Mouse (Mus musculus): ENCODE results near the gene Adal. TPM values are rescaled to one million over a fixed set of nuclear protein-coding genes. Genes with fewer than 3 reads are reported as not detected.

The Adal gene
- polyA plus RNA-seq, 1 experiment from 2014 or later: 14.6 TPM

DNA sequence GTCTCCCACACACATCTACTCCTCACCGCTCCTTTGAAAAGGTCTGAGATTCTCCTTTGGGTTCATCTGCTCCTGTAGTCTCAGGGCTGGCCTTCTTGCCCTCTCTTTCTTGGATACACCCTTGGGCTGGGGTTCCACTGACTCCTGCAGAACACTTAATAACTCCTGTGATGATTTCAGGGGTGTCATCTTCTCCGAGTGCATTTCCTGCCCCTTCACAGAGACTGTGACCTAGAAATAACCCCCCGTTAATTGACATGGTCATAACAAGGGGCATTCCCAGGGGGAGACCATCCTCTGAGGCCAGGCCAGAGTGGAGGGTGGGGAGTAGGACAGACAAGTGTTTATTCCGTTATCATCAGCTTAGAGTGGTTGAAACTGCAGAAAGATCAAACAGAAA lies 28.9 kb downstream of the Adal start:
- H3K9ac ChIP-seq (ENCODE audit: low read depth, low read length): peak overlapping the region; percentile 93; the same call in 1 of the 2 replicates
- H3K9me3 ChIP-seq (replicated peaks; ENCODE audit: control insufficient read depth, low read length): no peaks in the 10 kb centered on the region
- 46% methylated on average over 4 of the region's 4 CpGs for WGBS (ENCODE audit: insufficient replicate concordance)

DNA sequence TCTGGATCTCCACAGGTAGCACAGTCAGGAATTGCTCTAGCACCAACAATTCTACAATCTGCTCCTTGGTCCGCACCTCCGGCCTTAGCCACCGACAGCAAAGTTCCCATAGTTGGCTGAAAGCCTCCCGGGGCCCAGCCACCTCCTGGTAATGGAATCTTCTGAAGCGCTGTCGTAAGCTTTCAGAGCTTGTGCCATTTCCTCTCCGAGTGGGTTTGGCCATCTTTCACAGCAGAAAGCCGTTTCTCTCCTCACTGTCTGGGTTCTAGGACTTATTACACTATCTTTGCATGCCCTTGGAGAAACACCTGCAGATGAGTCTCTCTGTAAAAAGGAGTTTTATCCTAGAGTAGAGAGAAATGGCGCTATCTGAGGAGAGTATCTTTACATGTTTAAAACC lies 29.7 kb downstream of the Adal start:
- H3K27ac ChIP-seq (ENCODE audit: low read depth, low read length): peak overlapping the region; percentile 76; the same call in 1 of the 2 replicates
- H3K27me3 ChIP-seq (ENCODE audit: control insufficient read depth, insufficient read depth, low read length): no peaks in the 10 kb centered on the region
- H3K36me3 ChIP-seq (ENCODE audit: control insufficient read depth, insufficient read depth, low read length): no peaks in the 10 kb centered on the region; the same call in 1 of the 2 replicates
- H3K4me2 ChIP-seq: peak overlapping the region; percentile 96
- ATAC-seq (replicated peaks; ENCODE audit: insufficient number of reproducible peaks, low FRiP score, low TSS enrichment): no peak
- peak overlapping the region; percentile 93 for H3K9ac ChIP-seq (ENCODE audit: low read depth, low read length)
- WGBS (ENCODE audit: insufficient replicate concordance): 8% methylated on average over 9 of the region's 9 CpGs
- H3K4me3 ChIP-seq (ENCODE audit: low read depth, low read length): peak overlapping the region; percentile 97
- H3K9me3 ChIP-seq (replicated peaks; ENCODE audit: control insufficient read depth, low read length): no peaks in the 10 kb centered on the region
- H3K4me1 ChIP-seq (ENCODE audit: control insufficient read depth, insufficient read depth, low read length): peaks cover 15% of the 10 kb centered on the region

More for the DNA sequence above, 28.9 kb downstream of the Adal start:
- ATAC-seq (replicated peaks; ENCODE audit: insufficient number of reproducible peaks, low FRiP score, low TSS enrichment): no peak
- Histone ChIP-seq H3K4me1 (ENCODE audit: control insufficient read depth, insufficient read depth, low read length) (peaks cover 15% of the 10 kb centered on the region), H3K27me3 (ENCODE audit: control insufficient read depth, insufficient read depth, low read length) (no peaks in the 10 kb centered on the region), H3K36me3 (ENCODE audit: control insufficient read depth, insufficient read depth, low read length) (no peaks in the 10 kb centered on the region; the same call in 1 of the 2 replicates), H3K27ac (ENCODE audit: low read depth, low read length) (no peak overlapping the region), H3K4me3 (ENCODE audit: low read depth, low read length) (peak overlapping the region; percentile 97), H3K4me2 (peak overlapping the region; percentile 96)

DNA sequence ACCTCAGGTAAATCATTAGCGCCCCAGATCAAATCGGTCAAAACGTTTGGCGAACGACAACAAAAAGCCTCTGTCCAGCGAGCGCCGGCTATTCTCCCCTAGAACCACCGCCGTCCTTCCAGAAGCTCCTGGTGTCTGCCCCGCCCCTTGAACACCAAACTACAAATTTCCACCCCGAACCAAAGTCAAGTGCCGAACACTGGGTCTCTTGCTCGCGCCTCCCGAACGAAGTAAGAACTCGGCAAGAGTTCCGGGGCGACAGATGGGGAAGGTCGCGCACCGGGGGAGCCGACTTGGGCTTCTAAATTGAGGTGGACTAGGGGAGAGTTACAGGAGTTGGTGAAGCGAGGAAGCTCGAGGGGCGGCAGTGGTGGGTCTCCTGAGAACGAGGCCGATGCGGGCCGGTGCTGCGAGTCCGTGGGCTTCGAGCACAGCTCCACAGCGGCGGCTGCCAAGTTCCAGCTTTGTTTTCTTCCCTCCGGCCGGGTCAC lies 30.3 kb downstream of the Adal start, which contains the start of gene Tubgcp4:
Gene Tubgcp4, plus strand, starts transcription at position 174 of the 491 bp plus-strand sequence.
- under 1% methylated on average over 33 of the region's 38 CpGs for WGBS (ENCODE audit: insufficient replicate concordance)

DNA sequence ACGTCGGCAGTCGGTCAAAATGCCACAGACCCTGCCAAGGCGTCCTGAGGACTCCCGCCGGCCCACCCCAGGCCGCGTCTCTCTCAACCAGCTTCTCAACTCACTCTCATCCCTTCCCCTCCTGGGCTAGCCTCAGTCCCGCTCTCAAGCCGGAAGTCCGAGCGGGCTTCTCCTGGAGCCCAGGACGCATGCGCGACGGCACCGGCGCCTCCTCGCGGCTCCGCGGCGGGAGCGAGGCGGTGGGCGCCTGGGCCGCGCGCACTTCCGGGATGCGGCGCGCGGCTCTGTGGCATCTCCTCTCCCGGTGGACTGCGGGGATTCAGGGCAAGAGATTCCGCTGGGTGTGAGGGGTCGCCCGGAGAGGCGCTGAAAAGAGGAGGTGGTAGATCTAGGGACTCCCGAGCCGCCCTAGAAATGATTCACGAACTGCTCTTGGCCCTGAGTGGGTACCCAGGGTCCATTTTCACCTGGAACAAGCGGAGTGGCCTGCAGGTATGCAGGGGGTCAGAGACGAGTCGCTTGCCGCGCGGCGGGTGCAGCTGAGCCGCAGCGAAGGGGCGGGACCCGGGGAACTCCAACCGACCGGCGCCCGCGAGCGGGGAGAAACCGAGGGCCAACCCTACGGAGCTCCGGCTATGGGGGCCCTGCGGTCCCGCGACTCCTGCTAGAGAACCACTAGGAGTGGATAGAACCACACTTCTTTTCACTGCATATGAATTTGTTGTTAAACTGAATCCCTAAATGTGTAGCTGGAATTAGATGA lies 30.9 kb downstream of the Adal start, which contains the start of gene Zscan29:
Gene Zscan29, minus strand, starts transcription at position 146 of the 763 bp plus-strand sequence.
- H3K9ac ChIP-seq (ENCODE audit: low read depth, low read length): peak within 1 kb of the TSS; percentile 93
- peaks cover 15% of the 10 kb centered on the region for H3K4me1 ChIP-seq (ENCODE audit: control insufficient read depth, insufficient read depth, low read length)
- H3K4me3 ChIP-seq (ENCODE audit: low read depth, low read length): peak within 1 kb of the TSS; percentile 97
- peak; percentile 96 for ATAC-seq (replicated peaks; ENCODE audit: insufficient number of reproducible peaks, low FRiP score, low TSS enrichment)
- H3K27me3 ChIP-seq (ENCODE audit: control insufficient read depth, insufficient read depth, low read length): no peaks in the 10 kb centered on the region
- no peaks in the 10 kb centered on the region for H3K9me3 ChIP-seq (replicated peaks; ENCODE audit: control insufficient read depth, low read length)
- WGBS (ENCODE audit: insufficient replicate concordance): under 1% methylated on average over 63 of the region's 66 CpGs
- H3K36me3 ChIP-seq (ENCODE audit: control insufficient read depth, insufficient read depth, low read length): no peaks in the 10 kb centered on the region; the same call in 1 of the 2 replicates
- peak within 1 kb of the TSS; percentile 96 for H3K4me2 ChIP-seq
- peak within 1 kb of the TSS; percentile 76 for H3K27ac ChIP-seq (ENCODE audit: low read depth, low read length)

More for the DNA sequence above, 30.3 kb downstream of the Adal start, which contains the start of gene Tubgcp4:
- Histone ChIP-seq H3K4me3 (ENCODE audit: low read depth, low read length) (peak within 1 kb of the TSS; percentile 97), H3K9ac (ENCODE audit: low read depth, low read length) (peak within 1 kb of the TSS; percentile 93), H3K36me3 (ENCODE audit: control insufficient read depth, insufficient read depth, low read length) (no peaks in the 10 kb centered on the region; the same call in 1 of the 2 replicates), H3K27ac (ENCODE audit: low read depth, low read length) (peak within 1 kb of the TSS; percentile 76), H3K27me3 (ENCODE audit: control insufficient read depth, insufficient read depth, low read length) (no peaks in the 10 kb centered on the region), H3K4me2 (peak within 1 kb of the TSS; percentile 96), H3K4me1 (ENCODE audit: control insufficient read depth, insufficient read depth, low read length) (peaks cover 15% of the 10 kb centered on the region), H3K9me3 (replicated peaks; ENCODE audit: control insufficient read depth, low read length) (no peaks in the 10 kb centered on the region)
- ATAC-seq (replicated peaks; ENCODE audit: insufficient number of reproducible peaks, low FRiP score, low TSS enrichment): peak; percentile 28

DNA sequence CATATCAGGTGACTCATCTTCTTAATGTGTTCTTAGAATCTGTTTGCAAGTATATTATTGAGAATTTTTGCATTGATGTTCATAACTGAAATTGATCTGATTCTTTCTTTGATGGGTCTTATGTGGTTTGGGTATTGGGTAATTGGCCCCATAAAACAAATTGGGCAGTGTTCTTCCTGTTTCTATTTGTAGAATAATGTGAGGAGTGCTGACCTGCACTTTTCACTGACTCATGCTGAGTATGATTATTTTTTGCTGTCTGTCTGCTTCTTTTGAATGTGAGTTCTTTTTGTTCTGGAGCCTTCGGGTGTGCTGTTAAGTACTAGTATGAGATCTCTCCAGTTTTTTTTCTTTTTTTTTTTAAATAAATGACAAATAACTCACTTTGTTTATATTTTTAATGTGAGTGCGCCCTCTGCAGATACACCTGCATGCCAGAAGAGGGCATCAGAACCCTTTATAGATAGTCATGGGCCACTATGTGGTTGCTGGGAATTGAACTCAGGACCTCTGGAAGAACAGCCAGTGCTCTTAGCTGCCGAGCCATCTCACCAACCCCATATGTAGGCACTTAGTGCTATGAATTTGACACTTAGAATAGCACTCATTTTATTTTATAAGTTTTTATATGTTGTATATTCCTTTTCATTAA lies 38.7 kb downstream of the Adal start:
- Histone ChIP-seq H3K4me3 (ENCODE audit: low read depth, low read length) (no peak overlapping the region), H3K9ac (ENCODE audit: low read depth, low read length) (no peak overlapping the region), H3K27ac (ENCODE audit: low read depth, low read length) (no peak overlapping the region), H3K27me3 (ENCODE audit: control insufficient read depth, insufficient read depth, low read length) (no peaks in the 10 kb centered on the region), H3K4me1 (ENCODE audit: control insufficient read depth, insufficient read depth, low read length) (no peaks in the 10 kb centered on the region), H3K36me3 (ENCODE audit: control insufficient read depth, insufficient read depth, low read length) (peaks cover 24% of the 10 kb centered on the region), H3K4me2 (no peak overlapping the region), H3K9me3 (replicated peaks; ENCODE audit: control insufficient read depth, low read length) (no peaks in the 10 kb centered on the region)
- WGBS (ENCODE audit: insufficient replicate concordance): 96% methylated on average over 3 of the region's 3 CpGs
- ATAC-seq (replicated peaks; ENCODE audit: insufficient number of reproducible peaks, low FRiP score, low TSS enrichment): no peak

DNA sequence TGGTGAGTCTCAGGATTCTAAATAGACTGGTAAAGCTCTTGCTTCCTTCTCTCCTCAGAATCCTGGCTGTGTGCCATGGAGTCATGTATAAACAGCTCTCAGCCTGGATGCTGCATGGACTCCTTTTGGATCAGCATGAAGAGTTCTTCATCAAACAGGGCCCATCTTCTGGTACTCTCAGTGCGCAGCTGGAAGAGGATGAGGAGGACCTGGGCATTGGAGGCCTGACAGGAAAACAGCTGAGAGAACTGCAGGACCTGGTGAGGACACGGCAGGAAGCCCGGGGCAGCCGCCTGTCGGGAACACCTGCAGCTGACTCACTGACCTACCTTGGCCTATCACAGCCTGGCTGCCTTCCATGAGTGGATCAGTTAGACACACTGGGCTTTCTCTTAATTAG lies 43.2 kb downstream of the Adal start:
- H3K36me3 ChIP-seq (ENCODE audit: control insufficient read depth, insufficient read depth, low read length): peaks cover 27% of the 10 kb centered on the region
- H3K4me2 ChIP-seq: no peak overlapping the region
- no peak overlapping the region for H3K9ac ChIP-seq (ENCODE audit: low read depth, low read length)
- no peaks in the 10 kb centered on the region for H3K4me1 ChIP-seq (ENCODE audit: control insufficient read depth, insufficient read depth, low read length)
- no peak for ATAC-seq (replicated peaks; ENCODE audit: insufficient number of reproducible peaks, low FRiP score, low TSS enrichment)
- no peak overlapping the region for H3K4me3 ChIP-seq (ENCODE audit: low read depth, low read length)
- 88% methylated on average over 5 of the region's 5 CpGs for WGBS (ENCODE audit: insufficient replicate concordance)
- H3K27ac ChIP-seq (ENCODE audit: low read depth, low read length): no peak overlapping the region
- H3K9me3 ChIP-seq (replicated peaks; ENCODE audit: control insufficient read depth, low read length): no peaks in the 10 kb centered on the region
- no peaks in the 10 kb centered on the region for H3K27me3 ChIP-seq (ENCODE audit: control insufficient read depth, insufficient read depth, low read length)

DNA sequence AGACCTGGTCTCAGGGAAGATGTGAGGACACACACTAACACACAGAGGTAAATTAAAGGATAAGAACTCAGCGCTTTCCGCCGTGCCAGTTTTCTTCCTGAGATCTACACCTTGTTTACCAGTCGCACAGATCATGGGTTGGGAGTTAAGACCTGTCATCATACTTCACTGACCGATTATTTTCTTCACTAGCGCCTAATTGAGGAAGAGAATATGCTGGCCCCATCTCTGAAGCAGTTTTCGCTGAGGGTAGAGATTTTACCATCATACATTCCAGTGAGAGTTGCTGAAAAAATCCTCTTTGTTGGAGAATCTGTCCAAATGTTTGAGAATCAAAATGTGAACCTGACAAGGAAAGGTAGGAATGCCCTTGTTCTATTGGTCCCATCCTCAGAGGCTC lies 43.9 kb downstream of the Adal start:
- H3K9me3 ChIP-seq (replicated peaks; ENCODE audit: control insufficient read depth, low read length): no peaks in the 10 kb centered on the region
- H3K27me3 ChIP-seq (ENCODE audit: control insufficient read depth, insufficient read depth, low read length): no peaks in the 10 kb centered on the region
- no peak overlapping the region for H3K27ac ChIP-seq (ENCODE audit: low read depth, low read length)
- H3K9ac ChIP-seq (ENCODE audit: low read depth, low read length): no peak overlapping the region
- no peak for ATAC-seq (replicated peaks; ENCODE audit: insufficient number of reproducible peaks, low FRiP score, low TSS enrichment)
- H3K4me2 ChIP-seq: no peak overlapping the region
- H3K36me3 ChIP-seq (ENCODE audit: control insufficient read depth, insufficient read depth, low read length): peaks cover 20% of the 10 kb centered on the region
- H3K4me1 ChIP-seq (ENCODE audit: control insufficient read depth, insufficient read depth, low read length): no peaks in the 10 kb centered on the region
- WGBS (ENCODE audit: insufficient replicate concordance): 93% methylated on average over 7 of the region's 7 CpGs
- no peak overlapping the region for H3K4me3 ChIP-seq (ENCODE audit: low read depth, low read length)

DNA sequence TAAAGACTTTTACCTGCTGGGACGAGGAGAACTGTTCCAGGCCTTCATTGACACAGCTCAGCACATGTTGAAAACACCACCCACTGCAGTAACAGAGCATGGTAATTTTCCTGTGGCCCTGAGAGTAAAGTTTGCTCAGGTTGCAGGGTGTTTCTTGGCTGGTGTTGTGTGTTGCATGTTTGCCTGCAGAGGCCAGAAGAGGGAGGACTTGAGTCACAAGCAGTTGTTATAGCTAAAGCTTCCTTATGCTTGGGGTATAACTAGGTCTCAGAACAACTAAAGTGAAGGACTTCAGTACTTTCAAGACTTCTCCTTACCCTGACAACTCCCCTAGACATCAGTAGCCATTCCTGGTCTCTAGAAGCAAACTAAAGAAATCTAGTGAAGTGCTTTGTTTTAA lies 48.3 kb downstream of the Adal start:
- ATAC-seq (replicated peaks; ENCODE audit: insufficient number of reproducible peaks, low FRiP score, low TSS enrichment): no peak
- H3K36me3 ChIP-seq (ENCODE audit: control insufficient read depth, insufficient read depth, low read length): peaks cover 35% of the 10 kb centered on the region
- no peaks in the 10 kb centered on the region for H3K27me3 ChIP-seq (ENCODE audit: control insufficient read depth, insufficient read depth, low read length)
- H3K27ac ChIP-seq (ENCODE audit: low read depth, low read length): no peak overlapping the region
- H3K9ac ChIP-seq (ENCODE audit: low read depth, low read length): no peak overlapping the region
- WGBS (ENCODE audit: insufficient replicate concordance): 66% methylated on average over 1 of the region's 1 CpGs
- H3K4me3 ChIP-seq (ENCODE audit: low read depth, low read length): no peak overlapping the region
- H3K9me3 ChIP-seq (replicated peaks; ENCODE audit: control insufficient read depth, low read length): no peaks in the 10 kb centered on the region
- no peaks in the 10 kb centered on the region for H3K4me1 ChIP-seq (ENCODE audit: control insufficient read depth, insufficient read depth, low read length)
- no peak overlapping the region for H3K4me2 ChIP-seq

All from heart, embryonic 11.5 days (tissue).